Mouse (Mus musculus): ENCODE data around the gene Rplp2.

Gene Rplp2

DNA sequence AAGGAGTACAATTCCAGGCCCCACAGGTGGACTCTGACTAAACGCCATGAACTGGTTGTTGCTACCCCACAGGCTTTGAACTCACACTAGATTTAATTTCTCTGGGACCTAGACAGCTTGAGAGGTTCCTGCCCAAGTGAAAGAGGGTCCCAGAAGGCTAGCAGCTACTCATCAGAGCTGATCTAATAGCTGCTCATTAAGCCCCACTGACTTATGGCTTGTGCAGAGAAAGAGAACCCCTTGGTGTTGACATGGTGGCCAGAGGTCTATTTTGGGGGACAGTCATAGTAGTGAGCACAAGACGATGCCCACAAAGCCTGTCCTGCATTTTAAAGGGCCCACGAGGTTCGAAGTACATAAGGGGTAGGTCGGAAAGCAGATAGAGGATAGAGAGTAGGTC lies 27.0 kb downstream of the Rplp2 start:
- CTCF ChIA-PET: interaction anchor here in 2 of 4 experiments (0.6 to 1.3 kb wide), 2 partner anchors 15 to 66 kb away, joined by 3 read pairs; no protein-coding TSS in a partner anchor
- POLR2A ChIA-PET: interaction anchor here (0.7 to 38.4 kb wide), 9 partner anchors 13 to 40 kb away, joined by 3 to 944 read pairs (median 4); partner anchors contain the start of genes Cd151 (in 2 of the 4), Cracr2b (in 2 of the 4), Pnpla2 (in 2 of the 4) and Rplp2 (in 2 of the 4)

DNA sequence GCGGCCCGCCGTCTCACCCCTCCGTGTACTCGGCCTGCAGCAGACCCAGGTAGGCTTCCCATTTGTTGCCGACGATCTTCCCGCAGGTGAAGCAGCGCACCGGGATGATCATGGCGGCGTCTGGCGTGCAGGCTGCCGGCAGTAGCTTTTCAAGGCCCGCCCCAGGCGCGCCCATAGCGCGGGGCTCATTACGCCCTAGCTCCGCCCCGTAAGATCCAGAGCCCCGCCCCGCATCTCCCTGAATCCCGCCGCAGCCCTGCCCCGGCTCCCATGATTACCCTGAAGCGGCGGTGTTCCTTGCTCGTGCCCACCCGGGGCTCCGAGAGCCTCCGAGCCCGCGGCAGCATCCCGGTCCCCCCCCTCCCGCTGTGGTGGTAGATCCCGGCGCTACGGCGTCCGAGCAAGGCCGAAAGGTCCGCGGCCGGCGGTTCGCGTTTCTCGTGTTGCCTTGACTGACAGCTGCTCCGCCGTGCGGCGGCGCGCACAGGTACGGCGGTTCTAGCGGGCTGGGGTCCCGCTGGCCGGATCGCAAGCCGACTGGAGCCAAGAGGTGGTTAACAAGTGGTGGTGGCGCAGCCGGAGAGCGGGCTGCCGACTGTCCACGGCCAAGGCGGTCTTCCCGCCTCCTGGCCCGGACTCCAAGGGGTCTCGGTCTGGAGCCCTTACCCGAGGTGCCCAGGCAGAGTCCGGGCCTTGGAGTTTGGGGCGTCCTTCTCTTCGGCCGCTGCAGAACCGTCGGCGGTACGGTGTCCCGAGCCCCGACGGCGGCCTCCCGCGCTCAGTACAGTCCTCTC lies 28.0 kb downstream of the Rplp2 start, which contains the start of the genes Polr2l and Tspan4:
Gene Polr2l, minus strand, starts transcription at position 122 of the 794 bp plus-strand sequence.
Gene Tspan4, plus strand, starts transcription at position 230 of the 794 bp plus-strand sequence.
- CTCF ChIA-PET: interaction anchor here in 3 of 4 experiments (0.6 to 1.9 kb wide), 7 partner anchors 8 to 700 kb away, joined by 3 to 6 read pairs (median 4); partner anchors contain the start of genes Cd151 (in 1 of the 3) and Cracr2b (in 1 of the 3)

DNA sequence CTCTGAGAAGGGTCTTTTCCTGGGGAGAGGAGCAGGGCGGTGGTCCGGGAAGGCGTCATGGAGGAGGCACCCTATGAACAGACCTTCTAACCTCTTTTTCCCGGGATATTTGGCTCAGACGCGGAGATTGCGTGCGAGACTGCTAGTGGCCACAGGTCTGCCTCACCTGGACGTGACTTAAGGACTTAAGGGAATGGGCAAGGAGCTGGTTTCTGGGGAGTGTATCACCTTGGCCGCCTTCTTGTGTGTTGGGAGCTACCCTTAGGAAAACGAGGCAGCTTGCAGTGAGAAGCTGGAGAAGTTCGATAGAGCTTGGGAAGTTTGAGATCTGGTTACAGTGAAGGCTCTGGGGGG lies 28.6 kb downstream of the Rplp2 start:
- ChIA-PET POLR2A (interaction anchor here in 3 of 4 experiments (0.7 to 38.4 kb wide), 45 partner anchors 8 to 619 kb away, joined by 3 to 944 read pairs (median 4); partner anchors contain the start of genes Chid1 (in 3 of the 3), Pnpla2 (in 3 of the 3), Cd151 (in 2 of the 3) and Cracr2b (in 2 of the 3)), CTCF (interaction anchor here in 3 of 4 experiments (0.6 to 2.0 kb wide), 7 partner anchors 9 to 534 kb away, joined by 3 to 9 read pairs (median 4); partner anchors contain the start of genes Cd151 (in 1 of the 3) and Cracr2b (in 1 of the 3))

More for the DNA sequence above, 28.0 kb downstream of the Rplp2 start, which contains the start of the genes Polr2l and Tspan4:
- POLR2A ChIA-PET: interaction anchor here (0.5 to 38.4 kb wide), 64 partner anchors 9 to 620 kb away, joined by 3 to 944 read pairs (median 4); partner anchors contain the start of genes Chid1 (in 3 of the 4), Pnpla2 (in 3 of the 4), Cd151 (in 2 of the 4) and Cracr2b (in 2 of the 4)

DNA sequence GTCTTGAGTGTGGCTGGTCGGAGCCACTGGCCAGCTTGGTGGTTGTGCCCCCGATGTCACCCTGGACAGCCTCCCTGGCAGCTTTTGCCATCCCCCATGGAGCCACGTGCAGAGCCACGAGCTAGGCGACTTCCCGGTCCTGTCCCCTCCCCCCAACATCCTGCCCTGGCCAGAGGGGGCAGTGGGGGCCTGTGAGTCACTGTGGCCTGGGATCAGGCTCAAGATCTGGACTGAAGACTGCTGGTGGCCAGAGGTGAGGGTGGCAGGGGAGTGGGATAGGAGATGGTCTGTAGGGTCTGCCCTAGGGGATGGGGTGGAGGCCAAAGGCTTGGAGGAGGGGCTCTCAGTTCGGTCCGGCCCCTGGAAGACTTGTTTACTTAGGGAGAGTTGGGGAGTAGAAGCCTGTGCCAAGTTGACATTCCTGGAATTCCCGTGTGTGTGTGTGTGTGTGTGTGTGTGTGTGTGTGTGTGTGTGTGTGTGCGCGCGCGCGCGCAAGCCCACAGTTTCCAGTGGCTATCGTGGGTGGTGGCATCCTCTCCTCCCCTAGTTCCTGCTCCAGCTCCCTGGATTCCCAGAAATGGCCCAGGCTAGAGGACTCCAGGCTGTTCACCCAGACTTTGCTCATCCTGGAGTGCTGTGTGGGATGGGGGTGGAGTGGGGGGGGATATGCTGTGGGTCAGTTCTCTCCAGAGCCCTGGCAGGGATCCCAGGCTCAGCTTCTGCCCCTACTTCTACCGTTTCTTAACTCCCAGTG lies 29.2 kb downstream of the Rplp2 start:
- ChIA-PET POLR2A (interaction anchor here (0.6 to 38.4 kb wide), 45 partner anchors 8 to 1550 kb away, joined by 3 to 944 read pairs (median 4); partner anchors contain the start of genes Chid1 (in 3 of the 4), Pnpla2 (in 3 of the 4), Cd151 (in 2 of the 4) and Cracr2b (in 2 of the 4)), CTCF (interaction anchor here (0.6 to 2.0 kb wide), 17 partner anchors 8 to 1335 kb away, joined by 3 to 11 read pairs (median 4); partner anchors contain the start of genes Cd151 (in 1 of the 4), Cracr2b (in 1 of the 4) and Eps8l2 (in 1 of the 4))

DNA sequence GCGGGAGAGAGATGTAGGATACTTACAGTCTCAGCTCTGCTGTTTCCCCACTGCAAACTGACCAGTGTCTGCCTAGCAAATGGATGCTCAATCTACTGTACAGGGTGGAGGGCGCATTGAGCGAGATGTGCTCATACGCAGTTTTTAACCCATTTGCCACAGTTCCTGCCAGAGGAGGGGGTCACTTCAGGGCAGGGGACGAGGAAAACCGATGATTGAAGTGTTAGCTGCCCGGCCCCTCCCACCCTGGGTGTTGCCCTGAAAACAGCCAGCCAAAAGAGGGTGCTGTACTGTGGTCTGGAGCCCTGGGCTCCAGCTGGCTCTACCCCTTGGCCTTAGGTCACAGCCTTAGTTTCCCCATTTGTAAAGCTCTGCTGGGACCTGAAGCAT lies 29.8 kb downstream of the Rplp2 start:
- ChIA-PET POLR2A (interaction anchor here in 3 of 4 experiments (0.6 to 38.4 kb wide), 23 partner anchors 8 to 596 kb away, joined by 3 to 944 read pairs (median 5); partner anchors contain the start of genes Pnpla2 (in 3 of the 3), Cd151 (in 2 of the 3), Chid1 (in 2 of the 3) and Cracr2b (in 2 of the 3)), CTCF (interaction anchor here in 3 of 4 experiments (0.6 to 2.0 kb wide), 16 partner anchors 9 to 1336 kb away, joined by 3 to 9 read pairs (median 4); partner anchors contain the start of genes Cracr2b (in 1 of the 3) and Eps8l2 (in 1 of the 3))

DNA sequence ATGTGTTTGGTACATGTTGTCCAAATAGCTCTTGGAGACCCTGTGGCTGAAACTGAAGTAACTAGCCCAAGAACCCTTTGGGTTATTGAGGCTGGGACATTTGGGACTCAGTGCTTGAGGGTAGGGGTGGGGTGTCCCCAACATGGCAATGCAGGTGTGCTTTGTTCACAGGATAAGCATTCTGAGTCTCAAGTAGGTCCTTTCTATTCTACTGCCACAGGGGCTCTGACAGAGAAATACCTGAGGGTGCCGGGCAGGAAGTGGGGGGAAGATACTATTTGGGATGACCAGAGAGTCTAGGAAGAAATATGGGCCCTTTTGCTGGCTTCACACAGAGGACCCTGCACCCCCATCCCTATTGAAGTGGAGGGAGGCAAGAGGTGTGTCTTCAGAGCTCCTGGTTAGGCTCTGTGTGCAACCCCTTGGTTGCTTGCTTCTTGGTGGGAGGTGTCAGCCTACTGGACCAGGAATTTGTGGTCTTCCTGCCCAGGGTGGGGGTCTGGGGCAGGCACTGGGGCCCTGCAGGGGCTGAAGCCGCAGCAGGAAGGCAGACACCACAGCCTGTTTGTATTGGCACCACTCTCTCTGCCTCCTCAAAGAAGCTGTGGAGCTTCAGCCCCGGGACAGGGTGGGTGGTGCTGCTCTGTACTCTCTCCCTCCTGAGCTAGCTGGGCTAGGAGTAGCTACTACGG lies 30.6 kb downstream of the Rplp2 start:
- POLR2A ChIA-PET: interaction anchor here in 3 of 4 experiments (0.6 to 38.4 kb wide), 13 partner anchors 9 to 597 kb away, joined by 3 to 944 read pairs (median 5); partner anchors contain the start of genes Pnpla2 (in 3 of the 3), Cd151 (in 2 of the 3), Chid1 (in 2 of the 3) and Cracr2b (in 2 of the 3)
- CTCF ChIA-PET: interaction anchor here in 3 of 4 experiments (0.6 to 2.0 kb wide), 10 partner anchors 9 to 538 kb away, joined by 3 to 9 read pairs (median 4); partner anchors contain the start of genes Cracr2b (in 1 of the 3) and Eps8l2 (in 1 of the 3)

DNA sequence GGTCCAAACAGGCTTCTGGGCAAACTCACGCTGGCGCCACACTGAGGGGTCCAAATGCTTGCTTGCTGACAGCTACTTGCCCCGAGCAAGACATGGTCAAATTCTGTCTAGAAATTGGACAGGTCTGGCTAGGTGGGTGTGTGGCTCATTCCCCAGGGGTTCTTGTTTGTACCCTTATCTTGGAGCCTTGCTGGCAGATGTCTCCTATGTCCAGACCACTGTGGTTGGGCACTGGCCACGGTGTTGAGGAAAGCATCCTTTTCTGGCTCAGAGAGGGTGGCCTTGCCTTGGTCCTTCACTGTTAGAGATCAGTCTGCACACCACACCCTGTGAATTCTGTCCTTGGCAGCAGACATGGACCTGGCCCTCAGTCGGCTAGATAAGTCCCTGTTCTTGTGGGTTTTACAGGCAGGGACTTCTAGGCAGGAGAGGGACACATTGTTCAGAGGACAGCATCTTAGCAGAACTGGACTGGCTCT lies 31.1 kb downstream of the Rplp2 start:
- ChIA-PET CTCF (interaction anchor here in 2 of 4 experiments (0.6 to 1.3 kb wide), 3 partner anchors 10 to 19 kb away, joined by 3 read pairs; no protein-coding TSS in a partner anchor), POLR2A (interaction anchor here in 2 of 4 experiments (1.0 to 38.4 kb wide), 5 partner anchors 19 to 69 kb away, joined by 3 to 944 read pairs (median 7); partner anchors contain the start of genes Cd151 (in 2 of the 2), Chid1 (in 2 of the 2), Cracr2b (in 2 of the 2) and Pnpla2 (in 2 of the 2))

DNA sequence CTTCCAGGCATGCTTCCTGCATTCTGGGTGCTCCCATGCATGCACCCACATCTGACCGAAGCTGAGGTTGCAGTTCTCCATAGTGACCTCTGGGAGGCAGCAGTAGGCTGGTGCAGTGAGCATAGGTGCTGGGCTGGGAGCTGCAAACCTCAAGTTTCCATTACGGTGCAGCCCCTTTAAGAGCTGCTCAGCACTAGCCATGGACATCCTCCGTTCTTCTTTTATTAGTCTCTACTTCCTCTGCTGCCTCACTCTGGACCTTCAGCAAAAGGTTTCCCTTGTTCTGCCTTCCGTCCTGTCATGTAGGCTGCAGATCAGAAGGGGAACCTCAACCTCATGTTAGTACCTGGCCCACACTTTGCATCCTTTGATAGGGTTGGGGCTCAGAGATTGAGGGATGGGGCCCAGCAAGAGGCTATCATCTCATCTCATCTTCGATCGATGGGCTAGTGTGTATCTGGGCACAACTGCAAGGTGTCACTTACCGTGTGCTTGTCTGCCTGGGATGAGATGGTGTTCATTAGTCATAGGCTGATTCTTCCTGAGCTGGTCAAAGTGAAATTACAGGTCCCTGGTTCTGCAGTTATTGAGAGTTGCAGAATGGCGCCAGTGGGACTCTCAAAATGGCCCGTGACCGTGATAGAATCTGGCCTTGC lies 33.8 kb downstream of the Rplp2 start:
- ChIA-PET POLR2A (interaction anchor here in 3 of 4 experiments (0.5 to 38.4 kb wide), 37 partner anchors 9 to 443 kb away, joined by 3 to 944 read pairs (median 5); partner anchors contain the start of genes Chid1 (in 3 of the 3), Pnpla2 (in 3 of the 3), Cd151 (in 2 of the 3) and Cracr2b (in 2 of the 3)), CTCF (interaction anchor here (0.5 to 4.7 kb wide), 88 partner anchors 9 to 769 kb away, joined by 3 to 49 read pairs (median 4); partner anchors contain the start of genes Cd151 (in 2 of the 4), Chid1 (in 2 of the 4), Taldo1 (in 2 of the 4) and Cracr2b (in 1 of the 4))

DNA sequence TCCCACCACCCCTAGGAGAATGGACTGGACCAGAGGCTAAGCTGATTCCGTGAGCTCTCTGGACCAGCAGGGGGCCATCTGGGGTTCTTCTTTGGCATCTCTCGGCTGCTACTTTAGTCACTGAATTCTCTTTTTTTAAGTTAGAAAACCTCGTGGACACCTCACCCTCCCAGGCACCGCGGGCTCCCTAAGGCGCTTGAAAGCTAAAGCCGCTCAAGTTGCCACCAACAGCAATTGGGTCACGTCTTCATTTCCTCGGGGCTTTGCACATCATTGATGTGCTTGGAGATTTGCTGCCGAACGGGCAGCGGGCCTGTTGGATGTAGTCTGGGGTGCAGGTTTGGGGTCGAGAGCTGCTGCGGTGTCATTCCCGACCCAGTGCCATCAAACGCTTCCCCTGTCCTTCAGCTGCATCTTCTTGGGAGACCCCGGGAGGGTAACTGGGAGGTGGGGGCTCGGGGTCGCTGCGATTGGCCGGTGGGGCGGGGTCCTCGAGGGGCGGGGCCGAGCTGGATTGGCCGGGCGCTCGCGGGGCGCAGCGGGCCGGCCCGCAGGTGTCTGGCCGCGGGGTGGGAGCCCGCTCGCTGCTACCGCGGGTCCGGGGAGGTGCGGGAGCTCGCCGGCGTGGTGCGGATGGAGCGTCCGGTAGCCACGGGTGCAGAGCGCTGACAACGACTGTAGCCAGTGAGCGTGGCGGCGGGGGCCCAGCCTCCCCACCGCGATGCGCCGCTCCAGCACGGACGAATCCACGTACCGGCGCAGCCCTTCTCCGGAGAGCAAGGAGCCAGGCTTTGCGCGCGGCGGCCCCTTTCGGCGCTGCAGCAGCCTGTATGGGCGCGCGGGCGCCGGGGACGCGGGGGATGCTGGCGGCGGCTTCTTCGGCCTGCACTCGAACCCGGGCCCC lies 34.6 kb downstream of the Rplp2 start:
- ChIA-PET CTCF (interaction anchor here (0.5 to 4.7 kb wide), 71 partner anchors 10 to 768 kb away, joined by 3 to 49 read pairs (median 5); partner anchors contain the start of genes Cd151 (in 2 of the 4), Chid1 (in 2 of the 4), Cracr2b (in 2 of the 4) and Dusp8 (in 1 of the 4)), POLR2A (interaction anchor here in 3 of 4 experiments (0.5 to 38.4 kb wide), 43 partner anchors 8 to 561 kb away, joined by 3 to 944 read pairs (median 5); partner anchors contain the start of genes Chid1 (in 3 of the 3), Pnpla2 (in 3 of the 3), Cd151 (in 2 of the 3) and Cracr2b (in 2 of the 3))

DNA sequence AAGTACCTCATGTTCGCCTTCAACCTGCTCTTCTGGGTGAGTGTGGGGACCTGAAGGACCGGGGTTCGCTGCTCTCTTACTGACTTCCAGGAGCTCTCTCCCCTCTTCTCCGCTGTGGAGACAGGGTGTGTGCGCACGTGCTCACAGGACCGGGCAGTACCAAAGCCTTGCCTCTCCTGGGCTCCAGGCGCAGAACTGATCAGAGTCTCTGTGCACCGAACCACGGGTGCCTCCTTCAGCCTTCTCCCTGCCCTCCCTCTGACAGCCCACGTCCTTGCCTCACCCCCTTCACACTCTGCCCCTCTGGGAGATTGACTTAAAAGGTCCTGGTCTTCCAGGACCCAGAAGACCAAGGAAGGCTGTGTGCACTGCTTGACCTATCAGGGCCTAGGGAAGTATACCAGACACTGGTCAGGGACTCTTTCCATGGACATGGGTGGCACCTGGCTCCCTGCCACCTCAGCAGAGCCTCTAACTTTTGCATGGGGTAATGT lies 35.4 kb downstream of the Rplp2 start:
- CTCF ChIA-PET: interaction anchor here in 2 of 4 experiments (1.1 to 4.7 kb wide), 13 partner anchors 9 to 273 kb away, joined by 3 to 49 read pairs (median 9); partner anchors contain the start of genes Cd151 (in 2 of the 2), Chid1 (in 2 of the 2) and Cracr2b (in 1 of the 2)
- POLR2A ChIA-PET: interaction anchor here in 3 of 4 experiments (0.5 to 38.4 kb wide), 20 partner anchors 12 to 560 kb away, joined by 3 to 944 read pairs (median 5); partner anchors contain the start of genes Cd151 (in 2 of the 3), Chid1 (in 2 of the 3), Cracr2b (in 2 of the 3) and Deaf1 (in 1 of the 3)

DNA sequence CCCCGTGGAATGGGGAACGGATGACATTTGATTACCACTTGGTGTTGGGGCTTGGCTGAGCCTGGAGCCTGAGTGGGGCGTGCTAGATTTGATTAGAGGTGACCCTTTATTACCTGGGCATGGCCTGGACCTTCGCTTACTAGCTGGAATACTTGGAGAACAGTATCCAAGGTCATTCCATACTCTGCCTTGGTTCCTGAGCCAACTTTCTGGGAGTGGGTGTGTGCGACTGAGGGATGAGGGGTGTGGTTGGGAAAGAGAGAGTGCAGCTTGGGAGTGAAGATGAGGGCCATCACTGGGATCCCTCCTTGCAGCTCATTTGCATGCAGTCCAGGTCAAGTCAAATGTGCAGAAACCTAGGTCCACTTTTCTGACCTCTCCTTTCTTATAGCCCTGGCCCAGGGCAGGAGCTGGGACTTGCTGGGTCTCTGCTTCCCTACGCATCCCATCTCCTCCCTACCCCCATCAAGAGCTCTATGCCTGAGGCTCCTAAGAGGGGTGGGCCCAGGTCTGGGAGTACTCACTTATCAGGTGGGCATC lies 36.0 kb downstream of the Rplp2 start:
- ChIA-PET CTCF (interaction anchor here in 2 of 4 experiments (1.4 to 4.7 kb wide), 6 partner anchors 15 to 184 kb away, joined by 4 to 49 read pairs (median 16); partner anchors contain the start of genes Cd151 (in 1 of the 2), Chid1 (in 1 of the 2) and Cracr2b (in 1 of the 2)), POLR2A (interaction anchor here in 3 of 4 experiments (0.6 to 38.4 kb wide), 14 partner anchors 8 to 205 kb away, joined by 3 to 944 read pairs (median 5); partner anchors contain the start of genes Cd151 (in 2 of the 3), Chid1 (in 1 of the 3), Cracr2b (in 1 of the 3) and Pnpla2 (in 1 of the 3))

DNA sequence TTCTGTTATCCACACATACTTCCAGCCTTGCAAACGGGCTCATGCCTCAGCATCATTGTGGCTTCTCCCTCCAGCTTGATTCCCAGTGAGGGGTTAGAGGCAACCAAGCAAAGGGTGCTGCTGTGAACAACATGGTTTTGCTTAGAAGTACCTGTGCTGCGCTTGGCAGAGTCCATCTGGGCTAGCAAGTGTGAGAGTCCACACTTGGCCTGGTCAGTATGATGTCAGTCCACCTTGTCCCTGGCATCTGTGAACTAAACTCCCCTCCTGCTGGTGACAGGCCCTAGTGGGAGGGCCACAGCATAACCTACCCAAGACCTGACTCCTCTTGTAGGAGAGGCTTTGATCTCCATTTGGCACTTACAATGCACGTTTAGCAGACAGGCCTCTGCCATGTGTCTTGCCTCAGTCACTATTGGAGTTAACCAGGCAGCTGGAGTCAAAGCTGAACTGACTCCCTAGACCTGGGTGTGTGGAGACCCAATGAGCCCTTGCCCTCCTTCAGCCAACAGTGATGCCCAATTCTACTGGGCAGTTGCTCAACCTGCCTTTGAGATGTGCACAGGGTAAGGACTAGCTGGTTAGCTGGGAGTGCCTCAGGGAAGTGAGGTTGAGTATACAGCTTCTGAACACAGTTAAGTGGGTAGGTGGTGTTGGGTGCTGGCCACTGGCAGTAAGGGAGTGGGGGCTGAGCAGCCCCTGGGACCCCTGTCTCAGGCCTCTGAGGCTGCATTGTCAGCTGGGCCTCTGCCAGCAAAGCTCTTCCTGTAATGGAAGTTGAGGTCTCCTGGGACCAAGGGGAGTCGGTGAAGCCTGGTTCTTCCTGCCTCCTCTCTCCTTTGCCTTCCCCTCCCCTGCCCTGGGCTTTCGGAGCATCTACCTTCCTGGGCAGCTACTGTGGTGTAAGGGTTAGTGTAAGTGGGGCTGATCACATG lies 37.3 kb downstream of the Rplp2 start:
- CTCF ChIA-PET: interaction anchor here in 1 of 4 experiments (4.7 kb wide), 1 partner anchor 17 kb away, joined by 22 read pairs; the partner anchor contains the start of gene Cd151
- POLR2A ChIA-PET: interaction anchor here in 2 of 4 experiments (0.8 to 38.4 kb wide), 12 partner anchors 9 to 93 kb away, joined by 3 to 944 read pairs (median 4); partner anchors contain the start of genes Polr2l (in 2 of the 2), Tspan4 (in 2 of the 2), Cd151 (in 1 of the 2) and Cracr2b (in 1 of the 2)

Data from embryonic stem cell, embryonic (primary cell).